Mouse (Mus musculus) midbrain, embryonic 14.5 days (tissue): ENCODE data around the gene Cabp4. TPM values are rescaled to one million over a fixed set of nuclear protein-coding genes. Genes with fewer than 3 reads are reported as not detected.

ENCODE experiments used
- ATAC-seq: fragments of 200-750 bp; cut with Nextera tagmentation; 2 replicates; pipeline ENCODE4 v1.8.0; 2017; ENCODE audit warnings: moderate number of reproducible peaks, moderate library complexity; ENCODE audit not compliant: low FRiP score, low TSS enrichment
- DNase-seq: peaks from one replicate; pipeline ENCODE4 v3.0.0-alpha.2; 2015
- H3K27ac ChIP-seq: fragments of 300-500 bp; sonication (generic); replicated peaks from 2 replicates; pipeline ENCODE4 v1.5.1; 2014; ENCODE audit warnings: mild to moderate bottlenecking, low read depth, low read length, moderate library complexity
- H3K27me3 ChIP-seq: fragments of 300-500 bp; sonication (generic); 2 replicates; pipeline ENCODE4 v1.6.1; 2014; ENCODE audit warnings: low read length, control low read depth, mixed read lengths; ENCODE audit not compliant: control insufficient read depth, insufficient read depth
- H3K36me3 ChIP-seq: fragments of 300-500 bp; sonication (generic); 2 replicates; pipeline ENCODE4 v1.6.1; 2014; ENCODE audit warnings: low read length, control low read depth; ENCODE audit not compliant: control insufficient read depth, insufficient read depth
- H3K4me1 ChIP-seq: fragments of 300-500 bp; sonication (generic); 2 replicates; pipeline ENCODE4 v1.6.1; 2014; ENCODE audit warnings: mild to moderate bottlenecking, antibody characterized with exemption, low read length, control low read depth; ENCODE audit not compliant: control insufficient read depth, insufficient read depth
- H3K4me2 ChIP-seq: fragments of 300-500 bp; sonication (generic); 2 replicates; pipeline ENCODE4 v1.6.1; 2014; ENCODE audit warnings: mild to moderate bottlenecking, low read length, moderate library complexity
- H3K4me3 ChIP-seq: fragments of 300-500 bp; sonication (generic); replicated peaks from 2 replicates; pipeline ENCODE4 v1.5.1; 2014; ENCODE audit warnings: low read depth, low read length
- H3K9ac ChIP-seq: fragments of 300-500 bp; sonication (generic); replicated peaks from 2 replicates; pipeline ENCODE4 v1.6.1; 2014; ENCODE audit warnings: mild to moderate bottlenecking, low read length, moderate library complexity
- H3K9me3 ChIP-seq: fragments of 300-500 bp; sonication (generic); 2 replicates; pipeline ENCODE4 v1.6.1; 2016; ENCODE audit warnings: low read length, control low read depth, mixed read lengths; ENCODE audit not compliant: control insufficient read depth
- WGBS: fragments of 180-500 bp; shearing (Covaris S2); extraction: QIAGEN DNeasy Blood & Tissue Kit; methylation state at CpG from one replicate; pipeline ENCODE4 v1.1.7; 2014; 5-methylcytosine and 5-hydroxymethylcytosine counted together
- polyA plus RNA-seq: library from polyadenylated mRNA; unstranded; fragments of >200 nt; fragmentation: Nextera tagmentation; extraction: Ambion mirVana; gene quantifications from 2 replicates; pipeline ENCODE4 v1.2.1, GENCODE M21; 2014

Gene Cabp4
- polyA plus RNA-seq, 1 experiment from 2014 or later = 0.14 TPM

DNA sequence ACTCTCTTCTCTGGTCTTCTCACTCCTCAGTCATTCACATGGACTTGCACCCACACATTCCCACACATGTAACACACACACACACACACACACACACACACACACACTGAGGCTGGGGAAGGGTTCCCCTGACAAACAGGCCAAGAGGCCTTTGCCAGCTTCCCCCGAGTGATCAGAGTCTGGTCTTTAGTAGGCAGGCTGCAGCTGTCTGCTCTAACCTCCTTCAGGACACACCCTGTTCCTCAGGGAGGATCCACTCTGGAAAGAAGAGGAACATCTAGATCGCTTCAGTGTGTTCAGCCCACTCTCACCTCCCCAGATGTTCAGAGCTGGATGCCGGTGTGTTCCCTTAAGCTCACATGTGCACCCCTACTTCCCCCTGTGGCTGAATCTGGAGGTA lies 49.5 kb downstream of the Cabp4 start:
- Histone ChIP-seq H3K27me3 (no peaks in the 10 kb centered on the region), H3K9me3 (no peaks in the 10 kb centered on the region), H3K4me2 (no peak overlapping the region), H3K36me3 (no peaks in the 10 kb centered on the region), H3K9ac (no peak overlapping the region), H3K27ac (no peak overlapping the region), H3K4me3 (no peak overlapping the region), H3K4me1 (peaks cover 19% of the 10 kb centered on the region)
- DNase-seq = no peak
- 84% methylated on average over 3 of the region's 3 CpGs for WGBS
- ATAC-seq = no peak

DNA sequence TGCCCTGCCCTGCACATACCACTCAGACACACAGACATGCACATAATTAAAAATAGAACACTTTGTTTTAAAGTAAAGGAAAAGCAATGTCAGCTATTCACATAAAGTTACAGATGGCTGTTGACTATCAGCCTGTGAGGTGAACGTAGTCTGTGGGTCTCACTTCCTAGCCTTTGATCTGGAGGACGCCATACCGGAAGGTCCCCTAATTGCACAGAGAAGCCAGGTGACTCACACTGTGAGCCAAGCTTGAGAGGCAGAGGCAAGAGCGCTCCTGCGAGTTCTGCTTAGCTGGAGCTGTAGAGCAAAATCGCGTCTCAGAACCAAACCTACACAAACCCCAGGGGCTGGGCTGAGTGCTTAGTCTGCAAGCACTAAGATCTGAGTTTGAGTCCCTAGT lies 50.1 kb downstream of the Cabp4 start:
- ATAC-seq = no peak

DNA sequence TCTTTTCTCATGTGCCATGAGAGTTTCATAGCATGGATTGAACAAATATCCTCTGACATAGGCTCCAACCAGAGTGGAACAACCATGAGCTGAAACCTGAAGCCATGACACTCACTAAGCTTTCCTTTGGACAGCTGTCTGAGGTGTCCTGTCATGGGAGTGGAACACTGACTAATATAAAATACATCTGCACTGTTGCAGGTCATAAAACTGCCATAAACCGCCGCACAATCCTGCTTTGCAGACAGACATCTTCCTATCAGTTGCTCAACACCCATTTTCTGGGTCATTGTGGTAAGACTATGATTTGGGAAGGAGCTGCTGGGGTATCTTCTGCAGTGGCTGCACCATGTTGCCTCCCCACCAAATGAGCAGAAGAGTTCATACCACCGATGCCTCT lies 51.1 kb downstream of the Cabp4 start:
- peaks cover 11% of the 10 kb centered on the region for H3K4me1 ChIP-seq
- H3K4me2 ChIP-seq = no peak overlapping the region
- H3K27ac ChIP-seq = no peak overlapping the region
- H3K9ac ChIP-seq = no peak overlapping the region
- WGBS = 94% methylated on average over 3 of the region's 3 CpGs
- DNase-seq (no peak), ATAC-seq (no peak)
- H3K27me3 ChIP-seq = no peaks in the 10 kb centered on the region
- no peak overlapping the region for H3K4me3 ChIP-seq
- no peaks in the 10 kb centered on the region for H3K9me3 ChIP-seq
- H3K36me3 ChIP-seq = no peaks in the 10 kb centered on the region

More for the DNA sequence above, 50.1 kb downstream of the Cabp4 start:
- 81% methylated on average over 7 of the region's 7 CpGs for WGBS
- no peak for DNase-seq
- Histone ChIP-seq H3K4me3 (no peak overlapping the region), H3K4me1 (peaks cover 14% of the 10 kb centered on the region), H3K36me3 (no peaks in the 10 kb centered on the region), H3K9me3 (no peaks in the 10 kb centered on the region), H3K27me3 (no peaks in the 10 kb centered on the region), H3K4me2 (no peak overlapping the region), H3K9ac (no peak overlapping the region), H3K27ac (no peak overlapping the region)

DNA sequence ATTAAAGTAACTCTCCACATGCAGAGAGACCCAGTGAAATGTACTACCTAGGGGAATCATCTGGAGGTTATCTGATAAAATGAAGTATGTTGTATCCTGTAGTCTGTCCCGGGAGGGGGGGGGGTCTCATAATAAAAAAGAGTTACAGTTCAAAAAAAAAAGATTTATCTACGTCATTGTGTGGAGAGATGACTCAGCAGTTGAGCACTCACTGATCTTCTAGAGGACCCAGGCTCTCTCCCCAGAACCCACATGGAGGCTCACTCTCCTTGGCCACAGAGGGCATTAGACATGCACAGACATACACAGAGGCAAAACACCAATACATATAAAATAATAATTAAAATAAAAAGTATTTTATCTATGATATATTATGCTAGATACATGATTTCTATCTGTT lies 52.5 kb downstream of the Cabp4 start:
- no peak overlapping the region for H3K4me3 ChIP-seq
- DNase-seq = no peak
- no peaks in the 10 kb centered on the region for H3K27me3 ChIP-seq
- no peaks in the 10 kb centered on the region for H3K9me3 ChIP-seq
- H3K4me1 ChIP-seq = peaks cover 6% of the 10 kb centered on the region; the same call in 1 of the 2 replicates
- no peak for ATAC-seq
- H3K4me2 ChIP-seq = no peak overlapping the region
- no peaks in the 10 kb centered on the region for H3K36me3 ChIP-seq
- H3K9ac ChIP-seq = no peak overlapping the region
- H3K27ac ChIP-seq = no peak overlapping the region
- 65% methylated on average over 2 of the region's 2 CpGs for WGBS

DNA sequence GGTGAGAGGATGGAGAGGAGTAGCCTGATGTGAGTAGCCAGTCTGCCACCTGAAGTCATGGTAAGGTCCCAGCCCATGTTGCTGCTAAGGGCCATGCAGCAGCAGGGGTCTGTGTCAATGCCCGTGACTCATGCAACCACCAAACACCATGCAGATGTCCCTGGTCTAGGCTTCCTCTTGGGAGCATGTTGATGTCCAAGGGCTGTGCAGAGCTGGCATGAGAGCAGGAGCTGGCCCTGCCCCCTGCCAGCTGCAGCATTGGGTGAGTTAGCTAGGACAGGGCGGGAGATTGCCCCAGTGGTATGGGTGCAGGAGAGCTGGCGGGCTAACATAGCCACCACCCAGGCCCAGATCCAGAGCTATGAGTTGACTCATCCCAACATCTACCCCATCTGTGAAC lies 53.4 kb downstream of the Cabp4 start:
- Histone ChIP-seq H3K27me3 (no peaks in the 10 kb centered on the region), H3K4me1 (no peaks in the 10 kb centered on the region), H3K4me2 (no peak overlapping the region), H3K9ac (no peak overlapping the region), H3K36me3 (no peaks in the 10 kb centered on the region), H3K9me3 (no peaks in the 10 kb centered on the region), H3K4me3 (no peak overlapping the region), H3K27ac (no peak overlapping the region)
- WGBS = 97% methylated on average over 3 of the region's 3 CpGs
- ATAC-seq (no peak), DNase-seq (no peak)

DNA sequence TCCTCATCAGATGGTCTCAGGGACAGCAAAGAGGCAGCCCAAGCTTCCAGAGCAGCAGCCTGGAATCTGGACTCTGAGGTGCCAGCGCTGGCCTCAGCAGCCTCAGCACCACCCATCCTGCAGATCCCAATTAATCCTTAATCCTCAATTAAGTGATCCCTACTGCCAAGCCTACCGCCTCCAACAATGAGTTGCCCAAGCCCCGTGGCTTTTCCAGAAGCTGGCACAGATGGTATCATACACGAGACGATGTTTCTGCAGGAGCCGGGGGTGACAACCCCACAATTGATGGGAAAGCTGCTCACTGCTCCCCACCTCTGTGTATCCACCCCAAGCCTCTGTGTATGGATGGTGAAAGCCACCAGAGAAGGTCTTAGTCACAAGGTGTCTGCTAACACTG lies 54.7 kb downstream of the Cabp4 start:
- Histone ChIP-seq H3K4me3 (no peak overlapping the region), H3K4me1 (no peaks in the 10 kb centered on the region), H3K27me3 (no peaks in the 10 kb centered on the region), H3K9me3 (no peaks in the 10 kb centered on the region), H3K9ac (no peak overlapping the region), H3K36me3 (no peaks in the 10 kb centered on the region), H3K4me2 (no peak overlapping the region), H3K27ac (no peak overlapping the region)
- 65% methylated on average over 6 of the region's 6 CpGs for WGBS
- DNase-seq (no peak), ATAC-seq (no peak)

DNA sequence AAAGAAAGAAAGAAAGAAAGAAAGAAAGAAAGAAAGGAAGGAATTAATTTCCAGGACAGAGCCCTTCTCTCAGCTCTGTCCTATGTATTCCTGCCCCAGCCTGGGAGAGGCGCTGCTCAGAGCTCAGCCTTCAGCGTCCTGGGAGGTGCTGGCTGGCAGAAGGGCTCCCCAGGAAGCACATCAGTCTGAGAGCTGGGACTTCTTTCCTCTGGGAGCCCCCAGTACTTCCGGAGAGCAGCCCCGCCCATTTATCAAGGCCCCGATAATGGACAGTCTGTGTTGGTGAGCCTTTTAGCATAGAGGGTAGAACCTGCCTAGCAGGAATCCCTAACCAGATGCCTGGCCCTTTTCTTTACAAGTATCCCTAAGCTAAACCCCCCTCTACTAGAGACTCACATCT lies 55.7 kb downstream of the Cabp4 start:
- Histone ChIP-seq H3K9ac (no peak overlapping the region), H3K27ac (no peak overlapping the region), H3K4me1 (no peaks in the 10 kb centered on the region), H3K9me3 (no peaks in the 10 kb centered on the region), H3K27me3 (no peaks in the 10 kb centered on the region), H3K36me3 (no peaks in the 10 kb centered on the region), H3K4me2 (no peak overlapping the region), H3K4me3 (no peak overlapping the region)
- WGBS = 58% methylated on average over 5 of the region's 5 CpGs
- DNase-seq (no peak), ATAC-seq (no peak)

DNA sequence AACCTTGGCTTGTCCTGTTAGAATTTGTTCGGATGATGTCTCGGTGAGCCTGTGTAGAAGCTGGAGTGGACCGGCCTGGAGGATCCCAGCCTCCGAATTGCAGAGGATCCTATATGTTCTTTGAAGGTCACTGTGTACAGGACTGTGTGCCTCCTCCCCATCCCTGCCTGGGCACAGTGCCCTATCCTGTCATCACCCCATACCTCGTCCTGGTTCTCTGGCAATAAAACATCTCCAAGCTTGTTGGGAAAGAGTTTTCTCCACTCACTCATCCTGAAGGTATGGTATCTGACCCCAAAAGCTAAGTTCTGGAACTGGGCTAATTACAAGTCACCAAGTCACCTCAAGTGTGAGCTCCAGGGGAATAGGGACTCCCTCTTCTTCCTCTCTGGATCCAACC lies 56.7 kb downstream of the Cabp4 start:
- 88% methylated on average over 5 of the region's 5 CpGs for WGBS
- DNase-seq (no peak), ATAC-seq (no peak)
- Histone ChIP-seq H3K27me3 (no peaks in the 10 kb centered on the region), H3K4me2 (no peak overlapping the region), H3K27ac (no peak overlapping the region), H3K4me1 (no peaks in the 10 kb centered on the region), H3K4me3 (no peak overlapping the region), H3K36me3 (no peaks in the 10 kb centered on the region), H3K9ac (no peak overlapping the region), H3K9me3 (no peaks in the 10 kb centered on the region)

DNA sequence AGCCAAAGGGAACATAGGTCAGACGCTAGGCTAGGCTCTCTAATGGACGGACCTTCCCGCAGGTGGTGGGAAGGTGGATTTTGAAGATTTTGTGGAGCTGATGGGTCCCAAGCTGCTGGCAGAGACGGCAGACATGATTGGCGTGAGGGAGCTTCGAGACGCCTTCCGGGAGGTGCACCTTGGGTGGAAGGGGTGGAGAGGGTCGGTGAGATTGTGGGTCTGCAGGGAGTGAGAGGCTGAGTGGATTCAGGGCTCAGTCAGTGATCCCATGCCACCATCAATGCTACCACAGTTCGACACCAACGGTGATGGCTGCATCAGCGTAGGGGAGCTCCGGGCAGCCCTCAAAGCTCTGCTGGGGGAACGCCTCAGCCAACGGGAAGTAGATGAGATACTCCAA lies 57.7 kb downstream of the Cabp4 start:
- Histone ChIP-seq H3K9ac (no peak overlapping the region), H3K9me3 (no peaks in the 10 kb centered on the region), H3K27ac (no peak overlapping the region), H3K4me2 (no peak overlapping the region), H3K27me3 (no peaks in the 10 kb centered on the region), H3K4me3 (no peak overlapping the region), H3K4me1 (no peaks in the 10 kb centered on the region), H3K36me3 (no peaks in the 10 kb centered on the region)
- no peak for DNase-seq
- WGBS = 93% methylated on average over 15 of the region's 15 CpGs
- ATAC-seq = no peak
